Mouse (Mus musculus) naive thymus-derived CD4-positive, alpha-beta T cell, adult 2 months (primary cell): ENCODE results near the gene Rgs10.

Source experiments
- DNase-seq: peaks from one replicate; pipeline ENCODE4 v3.0.0-alpha.2; 2011; ENCODE audit warnings: low read depth

Gene Rgs10

GRCm38 (mm10) chr7:128373751-128374150, 44.8 kb downstream of the Rgs10 start:
- DNase-seq, result no peak

DNA sequence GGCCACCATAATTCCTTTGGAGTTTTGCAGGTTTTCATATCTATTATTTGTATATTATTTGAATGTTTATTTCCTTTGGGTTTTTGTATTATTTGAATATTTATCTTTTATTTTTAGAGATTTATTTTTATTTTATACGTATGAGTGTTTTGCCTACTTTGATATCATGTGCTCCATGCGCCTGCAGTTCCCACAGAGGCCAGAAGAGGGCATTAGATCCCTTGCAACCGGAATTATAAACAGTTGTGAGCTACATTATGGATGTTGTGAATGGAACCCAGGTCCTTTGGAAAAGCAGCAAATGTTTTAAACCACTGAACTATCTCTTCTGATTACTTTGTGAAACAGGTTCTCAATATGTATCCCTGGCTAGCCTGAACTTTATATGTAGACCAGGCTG, 46.2 kb downstream of the Rgs10 start:
- DNase-seq, result peak; percentile 83

DNA sequence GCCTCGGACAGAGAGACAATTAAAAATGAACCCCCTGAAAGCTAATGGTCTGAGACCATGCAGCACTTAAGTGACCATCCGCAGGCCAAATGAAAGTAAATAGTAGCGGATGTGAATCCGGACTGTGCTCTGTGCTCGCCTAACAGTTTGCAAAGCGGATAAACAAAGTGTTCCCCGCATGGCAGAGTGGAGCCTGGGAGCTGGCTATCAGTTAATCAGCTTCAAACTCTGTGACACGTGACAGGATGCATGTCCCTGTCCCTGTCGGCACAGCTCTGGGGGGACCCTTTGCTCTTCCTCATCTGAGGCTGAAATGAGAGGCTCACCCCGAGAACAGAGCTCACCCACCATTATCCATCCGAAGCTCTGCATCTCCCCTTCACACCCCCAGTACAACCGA, 49.2 kb downstream of the Rgs10 start:
- no peak for DNase-seq

DNA sequence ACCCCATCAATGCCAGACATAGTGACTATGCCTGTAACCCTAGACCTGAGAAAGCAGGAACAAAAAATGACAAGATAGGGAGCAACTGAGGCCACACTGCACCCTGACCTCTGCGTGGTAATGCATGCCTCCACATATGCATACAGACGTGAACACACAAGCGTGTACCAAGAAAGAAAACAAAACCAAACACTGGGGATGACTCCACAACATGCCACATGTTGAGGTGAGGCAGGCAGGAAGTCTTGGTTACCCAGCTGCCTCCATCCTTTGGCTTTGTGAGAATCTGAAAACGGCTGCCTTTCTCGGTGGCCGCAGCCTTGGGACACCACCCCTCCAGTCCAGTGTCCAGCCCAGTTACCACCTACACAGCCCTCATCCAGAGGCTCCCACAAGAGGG, 49.7 kb downstream of the Rgs10 start:
- DNase-seq, result no peak

DNA sequence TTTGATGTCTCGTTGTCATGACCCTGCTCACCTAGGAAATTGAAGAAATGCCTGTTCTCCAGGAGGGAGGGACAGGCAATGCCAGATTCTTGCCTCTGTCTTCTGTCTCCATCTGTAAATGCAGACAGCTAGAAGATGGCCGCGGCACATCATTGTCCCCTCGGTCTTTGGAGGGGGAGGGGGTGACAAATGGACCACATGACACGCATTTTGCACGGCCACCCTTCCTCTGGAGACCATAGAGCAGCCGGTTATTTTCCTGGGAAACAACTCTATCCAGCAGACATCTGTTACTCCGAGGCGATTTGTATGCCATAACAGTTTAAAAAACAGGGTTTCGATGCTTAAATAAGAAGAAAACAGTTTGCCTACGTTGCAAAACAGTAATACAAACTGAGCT, 51.9 kb downstream of the Rgs10 start:
- no peak for DNase-seq

DNA sequence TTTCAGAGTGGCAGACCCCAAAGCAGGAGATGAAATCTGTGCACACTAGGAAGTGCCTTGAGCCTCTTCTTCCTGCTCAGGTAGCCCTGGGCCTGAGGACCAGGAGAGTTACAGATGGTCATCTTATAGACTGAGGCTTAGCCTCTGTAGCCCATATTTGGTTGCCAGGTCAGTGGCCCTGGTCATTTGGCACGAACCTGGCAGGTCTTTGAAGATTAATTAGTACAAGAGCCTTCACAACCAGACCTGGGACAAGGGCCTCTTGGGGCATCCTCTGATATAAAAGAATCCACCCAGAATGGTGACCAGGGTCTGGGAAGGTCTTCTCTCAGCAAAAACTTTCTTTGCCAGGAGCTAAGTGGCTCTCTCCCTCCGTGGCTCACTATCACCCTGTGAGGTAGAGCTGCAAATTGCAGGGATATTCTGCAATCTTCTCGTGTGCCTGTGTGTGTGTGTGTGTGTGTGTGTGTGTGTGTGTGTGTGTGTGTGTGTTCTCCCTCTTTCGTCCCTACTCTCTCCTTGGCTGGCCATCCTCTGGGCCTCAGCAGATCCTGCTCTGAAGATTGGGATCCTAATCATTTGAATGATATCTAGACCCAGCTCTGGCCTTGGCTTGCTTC, 53.4 kb downstream of the Rgs10 start:
- no peak for DNase-seq

DNA sequence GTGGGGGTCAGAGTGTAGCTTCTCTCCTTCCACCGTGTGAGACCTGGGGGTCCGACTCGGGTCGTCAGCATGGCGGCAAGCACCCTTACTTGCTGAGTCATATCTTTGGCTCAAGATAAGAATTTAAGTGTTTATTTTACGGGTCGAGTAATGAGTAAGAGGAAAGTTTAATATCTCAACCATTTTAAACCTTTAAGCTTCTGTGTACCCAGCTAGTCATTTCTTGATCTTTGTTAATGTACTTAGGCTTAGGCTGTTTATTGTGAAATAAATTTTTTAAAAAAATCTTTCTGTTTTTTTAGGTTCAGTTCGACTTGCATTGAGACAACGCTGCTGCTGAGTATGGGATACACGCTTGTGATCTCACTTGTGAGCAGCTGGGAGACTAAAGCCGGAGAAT, 54.0 kb downstream of the Rgs10 start:
- no peak for DNase-seq

- DNase-seq, result no peak
Measured at GRCm38 (mm10) chr7:128363806-128364205, 54.8 kb downstream of the Rgs10 start.

- DNase-seq, result no peak
Measured at GRCm38 (mm10) chr7:128362916-128363315, 55.6 kb downstream of the Rgs10 start.

DNA sequence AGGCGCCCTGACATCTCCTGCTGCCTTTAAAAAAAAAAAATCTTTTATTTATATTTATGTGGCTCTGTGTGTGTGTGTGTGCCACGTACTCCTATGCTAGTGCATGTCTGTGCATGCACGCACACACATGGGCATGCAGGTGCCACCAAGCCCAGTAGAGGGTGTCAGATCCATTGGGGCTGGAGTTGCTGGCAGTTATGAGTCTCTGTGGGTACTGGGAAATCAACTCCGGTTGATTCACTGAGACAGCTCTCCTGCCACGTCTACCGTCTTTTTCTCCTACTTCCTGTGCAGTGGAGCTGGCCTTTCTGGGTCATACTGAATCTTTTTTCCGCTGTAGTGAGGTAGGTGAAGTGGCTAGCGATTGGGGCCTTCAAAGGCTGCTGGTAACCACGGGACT, 58.8 kb downstream of the Rgs10 start:
- DNase-seq, result peak; percentile 69

- DNase-seq, result peak; percentile 5
Measured at GRCm38 (mm10) chr7:128359164-128359563, 59.4 kb downstream of the Rgs10 start.

DNA sequence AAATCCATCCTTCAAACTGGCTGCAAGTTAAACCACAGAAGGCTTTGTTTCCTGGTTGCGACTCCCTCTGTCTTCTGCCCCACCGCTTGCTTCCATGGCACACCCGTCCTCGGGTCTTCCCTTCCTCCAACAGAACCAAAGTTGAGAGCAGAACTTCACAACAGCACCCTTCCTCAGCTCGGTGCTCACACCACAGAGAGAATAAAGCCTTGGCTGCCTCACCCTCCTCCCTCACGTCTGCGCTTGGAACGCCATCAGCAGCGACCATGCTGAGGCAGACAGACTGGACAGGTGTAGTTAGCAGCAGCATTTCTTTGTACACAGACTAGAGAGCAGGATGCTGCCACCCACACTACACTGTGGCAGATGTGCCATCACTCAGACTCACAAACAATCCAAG, 59.8 kb downstream of the Rgs10 start:
- no peak for DNase-seq

DNA sequence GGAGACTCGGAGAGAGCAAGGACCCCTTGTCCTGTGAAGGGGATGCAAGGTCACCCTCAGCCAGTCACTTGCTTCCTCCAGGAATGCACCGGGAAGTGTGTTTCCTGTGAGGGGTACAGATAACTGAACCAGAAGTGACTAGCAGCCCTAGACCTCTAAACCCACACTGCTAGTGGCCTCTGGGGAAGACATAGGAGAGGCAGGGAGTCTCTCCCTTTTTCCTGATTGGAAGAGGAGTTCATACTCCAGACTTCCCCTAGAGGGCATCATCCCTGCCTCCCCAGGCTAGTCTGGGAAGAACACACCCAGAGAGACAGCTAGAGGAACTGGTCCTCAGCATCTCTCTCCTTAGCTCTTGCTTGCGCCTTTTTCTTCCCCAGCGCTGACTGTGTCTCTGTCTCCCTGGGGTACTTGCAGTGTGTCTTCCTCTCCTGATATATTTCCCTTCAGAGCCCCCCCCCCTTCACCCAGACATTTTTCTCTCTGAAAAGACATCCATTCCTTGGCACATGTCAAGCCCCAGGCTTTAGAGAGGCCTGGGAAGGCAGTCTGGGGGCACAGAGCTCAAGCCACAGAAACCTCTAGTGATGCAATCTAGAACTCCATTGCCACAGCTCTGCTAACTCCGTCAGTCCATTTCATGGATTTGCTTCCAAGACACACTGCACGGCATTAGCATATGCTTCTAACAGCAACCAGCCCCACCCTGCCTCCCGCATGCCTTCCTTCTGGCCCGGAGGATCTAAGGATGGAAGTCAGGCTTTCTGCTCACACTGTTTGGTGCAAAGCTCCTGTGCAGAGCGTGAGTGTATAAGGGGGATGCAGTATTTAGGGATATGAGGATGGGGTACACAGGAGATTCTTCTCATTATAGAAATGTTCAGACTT, 61.4 kb downstream of the Rgs10 start:
- no peak for DNase-seq

DNA sequence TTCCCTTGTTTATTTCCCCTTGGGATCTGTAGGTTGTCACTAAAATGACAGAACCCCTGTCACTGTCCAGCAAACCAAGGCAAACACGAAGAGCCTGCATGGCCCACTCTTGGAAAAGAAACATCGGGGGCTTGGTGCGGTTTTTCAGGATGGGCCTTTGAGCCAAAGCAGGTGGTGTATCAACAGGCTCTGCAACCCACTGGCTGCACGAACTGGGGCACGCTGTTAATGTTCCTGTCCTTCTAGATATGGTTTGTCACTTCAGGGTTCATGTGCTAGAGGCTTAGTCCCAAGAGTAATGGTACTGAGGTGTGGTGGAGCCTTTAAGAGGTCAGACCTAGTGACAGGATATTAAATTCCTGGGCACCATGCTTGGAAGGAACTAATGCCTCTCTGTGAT, 63.1 kb downstream of the Rgs10 start:
- DNase-seq, result no peak

DNA sequence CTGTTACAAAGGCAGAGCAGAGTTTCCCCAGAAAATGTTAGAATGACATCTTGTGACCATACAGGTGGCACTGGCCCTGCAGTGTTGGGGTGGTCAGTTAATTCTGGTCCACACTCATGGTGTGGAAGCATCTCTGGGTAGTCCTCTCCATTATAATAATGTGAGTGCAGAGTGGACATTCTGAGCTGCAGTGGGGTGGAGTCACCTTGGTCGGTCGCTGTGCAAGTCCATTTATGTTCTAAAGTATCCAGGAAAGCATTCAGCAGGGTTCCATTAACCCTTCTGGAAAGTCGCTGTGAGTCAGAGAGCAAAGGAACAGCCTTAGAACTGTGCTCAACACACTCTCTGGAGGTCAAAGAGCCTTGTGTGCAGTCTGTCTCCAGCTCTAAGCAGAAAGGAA, 65.8 kb downstream of the Rgs10 start:
- no peak for DNase-seq

GRCm38 (mm10) chr7:128351176-128351575, 67.4 kb downstream of the Rgs10 start:
- DNase-seq, result no peak

GRCm38 (mm10) chr7:128350316-128350715, 68.2 kb downstream of the Rgs10 start:
- DNase-seq, result no peak

DNA sequence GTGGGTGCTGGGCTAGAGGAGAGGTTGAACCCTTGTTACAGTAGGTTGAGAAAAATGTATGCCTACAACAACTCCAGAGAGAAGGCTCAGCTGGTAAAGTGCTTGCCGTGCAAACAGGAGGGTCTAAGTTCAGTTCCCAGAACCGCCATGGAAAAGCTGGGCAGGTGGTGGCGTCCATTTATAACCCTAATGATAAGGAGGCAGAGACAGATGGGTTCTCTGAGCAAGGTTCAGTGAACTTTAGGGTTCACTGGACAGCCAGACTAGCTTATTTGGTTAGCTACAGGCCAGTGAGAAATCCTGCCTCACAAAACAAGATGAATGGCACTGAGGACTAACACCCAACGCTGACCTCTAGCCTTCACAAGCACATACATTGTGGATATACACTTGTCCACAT, 68.8 kb downstream of the Rgs10 start:
- DNase-seq, result no peak

DNA sequence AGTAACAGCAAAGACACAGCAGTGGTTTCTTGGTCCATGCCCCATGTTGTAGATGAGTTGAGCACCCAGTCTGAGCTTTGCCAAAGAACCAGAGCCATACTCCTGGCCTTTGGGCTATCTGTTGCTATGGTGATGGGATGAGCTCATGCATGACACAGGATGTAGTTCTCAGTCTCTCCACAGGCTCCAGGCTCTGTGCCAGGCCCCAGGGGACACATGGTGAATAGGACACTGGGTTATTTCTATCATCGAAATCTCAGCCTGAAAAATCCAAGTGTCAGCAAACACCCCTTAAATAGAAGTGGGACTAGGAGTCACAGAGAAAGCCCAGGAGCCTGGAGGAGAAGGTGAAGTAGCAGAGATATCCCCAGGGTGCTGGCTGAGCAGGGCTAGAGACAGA, 70.0 kb downstream of the Rgs10 start:
- no peak for DNase-seq

DNA sequence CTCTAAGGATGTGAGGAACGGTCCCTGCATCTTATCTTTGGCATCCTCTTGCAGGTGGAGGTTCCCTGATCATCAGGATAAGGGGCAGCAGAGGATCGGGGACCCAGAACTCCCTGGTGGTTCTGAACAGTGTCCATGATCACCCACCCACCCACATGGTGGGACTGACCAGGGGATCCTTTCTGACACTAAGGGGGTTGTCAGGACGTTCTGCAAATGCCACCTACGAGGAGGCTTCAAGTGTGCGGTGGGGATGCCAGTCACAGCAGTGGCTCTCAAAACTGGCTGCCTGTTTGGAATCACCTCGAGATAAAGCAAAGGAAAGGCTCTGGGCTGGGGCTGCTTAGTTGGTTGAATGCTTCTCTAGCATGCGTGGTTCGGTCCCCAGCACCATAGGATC, 71.6 kb downstream of the Rgs10 start:
- no peak for DNase-seq

GRCm38 (mm10) chr7:128346522-128346921, 72.0 kb downstream of the Rgs10 start:
- DNase-seq, result no peak

- DNase-seq, result no peak
Measured at GRCm38 (mm10) chr7:128345691-128346090, 72.9 kb downstream of the Rgs10 start.

DNA sequence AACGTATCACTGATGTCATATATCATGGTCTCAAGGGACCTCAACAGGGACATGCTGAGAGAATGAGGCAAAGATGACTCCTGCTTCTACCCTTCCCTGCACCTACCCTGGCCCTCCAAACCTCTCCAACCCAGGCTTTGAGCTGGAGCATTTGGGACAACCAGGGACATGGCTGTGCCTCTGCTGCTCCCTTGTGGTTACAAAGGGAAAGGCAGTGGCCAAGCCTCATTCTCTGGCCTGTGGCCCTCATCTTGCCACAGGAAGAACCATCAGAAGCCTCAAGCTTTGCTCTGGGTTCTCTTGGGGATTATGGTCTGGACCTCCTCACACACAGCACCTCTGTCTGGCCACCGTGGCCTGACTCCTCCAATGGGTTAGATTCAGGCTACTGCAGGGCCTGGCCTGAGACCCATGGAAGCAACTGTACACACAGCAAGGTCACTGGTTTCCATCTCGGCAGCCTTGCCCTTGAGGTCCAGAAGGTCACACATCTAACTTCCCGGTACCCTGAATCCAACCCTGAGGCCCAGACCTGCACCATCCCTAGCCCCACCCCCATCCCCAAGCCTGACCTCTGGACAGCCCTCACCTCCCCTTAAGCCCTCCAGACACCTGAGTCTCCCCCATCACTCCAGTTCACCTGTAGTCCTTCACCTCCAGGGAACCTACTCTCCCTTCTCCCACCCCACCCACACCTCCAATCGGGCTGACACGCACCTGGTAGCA, 73.5 kb downstream of the Rgs10 start:
- peak; percentile 74 for DNase-seq
